Mouse (Mus musculus): ENCODE measurements around the gene Tet3.

Gene Tet3

DNA sequence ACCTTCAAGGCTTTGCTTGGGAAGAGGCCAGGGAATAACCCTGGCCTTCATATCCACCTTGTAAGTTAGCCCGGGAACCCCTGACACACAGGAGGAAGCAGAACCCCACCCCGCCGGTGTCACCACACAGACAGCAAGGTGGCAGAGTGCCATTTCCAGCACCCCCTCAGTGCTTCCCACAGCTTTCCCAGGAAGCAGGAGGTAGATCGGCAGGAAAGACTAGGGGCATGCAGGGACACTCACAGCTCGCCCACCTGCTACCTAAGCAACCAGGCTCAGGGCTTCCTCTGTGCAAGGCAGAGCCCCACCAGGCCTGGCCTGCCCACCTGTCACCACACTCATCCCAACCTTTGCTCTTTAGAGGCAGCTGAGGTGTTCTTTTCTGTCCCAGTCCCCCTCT lies 19.1 kb downstream of the Tet3 start:
- no peak for DNase-seq (ENCODE audit: low spot score)

DNA sequence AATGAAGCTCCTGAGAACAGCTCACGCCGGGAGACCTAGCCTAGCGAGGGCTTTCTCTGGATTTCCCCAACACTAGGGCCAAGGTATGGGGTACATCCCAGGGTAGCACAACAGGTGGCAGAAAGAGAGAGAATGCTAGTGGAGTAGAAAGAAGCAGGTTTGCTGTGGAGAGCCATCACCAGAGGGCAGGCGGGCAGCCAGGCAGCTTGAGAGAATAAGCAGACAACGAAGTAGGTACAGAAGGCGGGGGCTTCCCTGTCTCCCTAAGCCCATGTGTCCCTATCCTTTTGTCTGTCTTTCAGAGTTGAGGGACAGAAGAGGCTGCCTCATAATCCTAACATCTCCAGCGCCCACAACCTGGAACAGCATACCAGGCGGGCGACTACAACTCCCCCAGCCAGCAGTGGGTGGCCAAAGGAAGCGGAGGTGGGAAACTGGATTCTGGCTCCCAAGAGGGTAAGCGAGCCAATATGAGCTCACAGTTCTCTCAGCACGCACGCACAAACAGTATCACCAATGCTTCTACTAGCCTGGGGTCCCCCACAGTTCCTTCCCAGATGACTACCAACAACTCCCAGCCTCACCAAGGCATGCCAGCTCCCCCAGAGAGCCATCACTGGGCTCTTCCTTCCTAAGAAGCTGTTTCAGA lies 19.6 kb downstream of the Tet3 start:
- no peak for DNase-seq (ENCODE audit: low spot score)

GRCm38 (mm10) chr6:83438584-83438983 lies 20.3 kb downstream of the Tet3 start:
- DNase-seq (ENCODE audit: low spot score) = no peak

GRCm38 (mm10) chr6:83437802-83438201 lies 21.1 kb downstream of the Tet3 start:
- no peak for DNase-seq (ENCODE audit: low spot score)

DNA sequence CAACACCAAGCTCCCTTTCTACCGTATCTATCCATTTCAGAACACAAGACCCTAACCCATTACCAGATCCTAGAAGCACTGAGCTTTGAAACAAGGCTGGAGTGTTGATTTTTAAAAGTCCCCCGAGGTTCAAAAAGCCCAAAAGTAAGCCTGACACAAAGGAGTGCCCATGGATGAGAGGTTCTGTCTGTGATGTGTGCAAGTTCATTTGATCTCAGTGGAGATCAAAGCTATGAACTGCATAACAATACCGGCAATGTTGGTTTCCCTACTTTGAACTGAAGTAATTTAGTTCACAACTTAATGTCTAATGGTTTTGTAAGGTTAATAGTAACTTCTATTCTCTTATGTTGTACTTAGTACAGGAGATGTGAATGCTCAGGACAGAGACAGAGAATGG lies 21.7 kb downstream of the Tet3 start:
- no peak for DNase-seq (ENCODE audit: low spot score)

- DNase-seq (ENCODE audit: low spot score) = no peak
Measured at GRCm38 (mm10) chr6:83436547-83436946, 22.3 kb downstream of the Tet3 start.

DNA sequence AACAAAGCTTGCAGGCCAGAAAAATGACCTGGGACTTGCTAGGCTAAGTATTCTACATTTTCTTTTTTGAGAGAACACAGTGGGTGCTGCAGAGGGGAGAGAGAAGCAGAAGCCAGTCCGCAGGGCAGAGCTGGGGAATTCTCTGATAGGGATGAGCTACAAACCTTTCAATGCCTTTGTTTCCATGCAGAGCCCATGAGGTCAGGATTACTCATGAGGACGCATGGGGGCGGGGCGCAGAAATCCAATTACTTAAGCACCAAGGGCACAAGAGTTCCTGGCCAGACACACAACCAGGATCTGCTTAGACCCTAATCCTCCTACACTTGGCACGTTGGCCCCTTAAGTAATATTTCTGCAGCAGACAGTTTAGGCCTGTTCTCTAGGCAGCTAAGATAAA lies 23.7 kb downstream of the Tet3 start:
- DNase-seq (ENCODE audit: low spot score) = no peak

DNA sequence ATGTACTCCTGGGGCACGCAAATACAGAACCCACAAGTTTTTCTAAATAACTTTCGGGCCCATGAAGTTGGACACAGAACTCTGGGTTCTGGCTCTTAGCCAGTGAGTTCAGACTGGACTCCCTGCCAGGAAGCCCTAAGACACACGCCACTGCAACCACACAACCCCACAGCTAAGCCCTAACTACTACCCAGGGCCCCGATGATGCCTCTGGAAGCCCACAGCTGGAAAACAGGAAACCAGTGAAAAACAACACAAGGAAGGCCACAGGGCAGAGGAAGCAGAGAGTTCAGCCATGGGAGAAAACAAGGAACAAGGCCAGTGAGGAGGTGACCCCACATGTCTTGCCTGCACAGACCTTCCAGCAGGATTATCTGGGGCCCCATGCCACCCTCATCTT lies 25.3 kb downstream of the Tet3 start:
- no peak for DNase-seq (ENCODE audit: low spot score)

DNA sequence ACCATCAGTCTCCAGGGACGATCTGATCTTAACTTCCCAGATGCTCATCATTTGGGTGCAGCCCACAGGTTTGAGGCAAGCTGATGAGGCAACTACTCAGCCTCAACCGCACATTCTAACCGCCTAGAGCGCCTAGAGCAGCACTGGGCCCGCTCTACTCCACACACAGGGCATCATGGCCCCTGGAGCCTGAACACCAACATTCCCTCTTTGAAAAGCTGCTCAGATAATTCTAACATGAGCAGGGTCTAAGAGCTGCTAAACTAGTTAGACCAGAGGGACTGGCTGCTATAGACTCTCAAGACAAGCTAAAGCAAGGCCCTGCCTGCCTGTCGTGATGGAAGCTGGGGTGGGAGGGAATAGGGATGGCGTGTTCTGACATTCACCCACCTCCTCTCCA lies 25.9 kb downstream of the Tet3 start:
- no peak for DNase-seq (ENCODE audit: low spot score)

- DNase-seq (ENCODE audit: low spot score) = no peak
Measured at GRCm38 (mm10) chr6:83427968-83428731, 30.7 kb downstream of the Tet3 start.

DNA sequence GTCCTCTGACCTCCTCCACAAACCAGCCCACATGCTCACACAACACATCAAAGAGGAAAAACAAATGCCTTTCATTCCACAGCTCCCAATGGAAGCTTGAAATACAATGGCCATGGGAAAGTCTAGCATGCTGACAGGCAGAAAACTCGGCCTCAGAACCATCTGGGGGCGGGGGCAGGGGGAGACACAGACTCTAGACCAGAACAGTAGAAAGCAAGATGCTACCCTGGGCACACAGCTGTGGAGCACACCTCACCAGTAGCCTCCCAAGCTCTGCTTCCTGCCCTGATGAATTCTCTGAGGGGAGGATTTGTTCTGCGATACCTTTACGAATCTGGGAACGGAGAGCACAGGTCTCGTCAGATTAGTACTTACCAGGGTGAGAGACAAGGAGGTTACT lies 31.4 kb downstream of the Tet3 start:
- no peak for DNase-seq (ENCODE audit: low spot score)

DNA sequence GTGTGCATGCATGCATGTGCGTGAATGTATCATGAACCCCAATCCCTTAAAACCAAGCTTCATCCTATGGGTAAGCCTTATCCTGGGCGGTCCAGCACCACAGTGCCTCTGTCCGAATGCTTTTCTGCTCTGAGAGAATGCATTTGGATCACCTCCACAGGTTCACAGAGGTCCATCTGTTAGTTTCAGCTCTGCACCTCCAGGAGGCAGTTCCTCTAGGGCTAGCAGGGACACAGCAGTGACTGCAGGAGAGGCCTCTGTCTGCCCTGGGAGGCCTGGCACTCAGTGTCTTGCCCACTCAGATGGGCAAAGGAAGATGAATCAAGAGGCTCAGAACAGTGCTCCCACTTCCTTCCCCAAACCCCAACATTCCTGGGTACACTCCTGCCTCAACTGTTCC lies 32.3 kb downstream of the Tet3 start:
- DNase-seq (ENCODE audit: low spot score) = no peak

GRCm38 (mm10) chr6:83424053-83424404 lies 34.9 kb downstream of the Tet3 start:
- no peak for DNase-seq (ENCODE audit: low spot score)

DNA sequence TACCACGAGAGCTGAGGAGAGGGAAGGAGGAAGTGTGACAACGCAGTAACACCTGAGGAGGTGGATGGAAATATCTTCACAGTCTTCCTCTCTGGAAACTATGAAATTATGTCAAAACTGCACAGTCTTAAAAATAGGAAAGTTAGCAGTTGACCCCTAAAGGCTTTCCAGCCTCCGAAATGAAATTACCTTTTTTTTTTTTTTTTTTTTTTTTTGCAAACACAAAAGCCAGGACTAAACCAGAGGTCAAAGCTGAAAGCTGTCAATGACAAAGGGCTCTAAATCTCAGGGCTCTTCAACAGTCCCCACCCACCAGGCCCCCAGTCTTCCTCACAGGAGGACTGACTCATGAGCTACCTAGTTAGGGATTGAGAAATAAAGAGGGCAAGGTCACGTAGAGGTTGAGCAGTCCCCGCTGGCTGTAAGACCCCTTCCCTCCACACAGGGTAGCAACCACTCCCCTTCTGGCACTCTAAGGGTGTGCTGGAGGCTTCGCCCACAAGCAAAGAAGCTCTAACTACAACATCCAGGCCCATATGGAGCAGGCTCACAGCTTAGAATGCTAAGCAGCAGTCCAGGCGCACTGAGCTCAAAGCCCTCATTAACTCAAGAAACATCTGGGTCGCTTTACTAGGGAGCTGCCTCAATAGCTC lies 35.4 kb downstream of the Tet3 start:
- DNase-seq (ENCODE audit: low spot score) = no peak

GRCm38 (mm10) chr6:83421866-83422649 lies 36.8 kb downstream of the Tet3 start:
- DNase-seq (ENCODE audit: low spot score) = no peak

DNA sequence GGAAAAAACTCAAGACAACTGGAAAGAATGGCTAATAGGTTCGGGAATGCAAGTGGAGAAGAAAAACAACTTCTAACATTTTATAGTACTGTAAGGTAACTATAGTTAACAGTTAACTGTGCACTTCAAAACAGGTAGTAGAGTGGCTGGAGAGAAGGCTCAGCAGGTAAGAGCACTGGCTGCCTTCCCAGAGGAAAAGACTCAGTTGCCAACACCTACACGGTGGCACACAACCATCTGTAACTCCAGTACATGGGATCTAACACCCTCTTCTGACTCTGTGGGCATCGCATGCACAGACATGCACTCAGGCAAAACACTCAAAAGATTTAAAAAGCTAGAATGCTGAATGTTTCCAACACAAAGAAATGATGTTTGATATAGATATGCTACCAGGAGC lies 39.4 kb downstream of the Tet3 start:
- DNase-seq (ENCODE audit: low spot score) = no peak

DNA sequence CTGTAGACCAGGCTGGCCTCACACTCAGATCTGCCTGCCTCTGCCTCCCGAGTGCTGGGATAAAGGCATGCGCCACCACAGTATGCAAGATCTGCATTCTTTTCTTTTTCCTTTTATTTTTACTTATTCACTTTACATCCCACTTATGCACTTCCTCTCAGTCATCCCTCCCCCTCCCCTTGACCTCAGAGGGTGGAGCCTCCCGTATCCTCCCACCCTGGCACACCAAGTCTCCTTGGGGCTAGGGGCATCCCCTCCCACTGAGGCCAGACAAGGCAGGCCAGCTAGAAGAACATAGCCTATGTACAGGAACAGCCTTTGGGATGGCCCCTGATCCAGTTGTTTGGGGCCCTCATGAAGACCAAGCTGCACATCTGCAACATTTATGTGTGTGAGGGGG lies 41.4 kb downstream of the Tet3 start:
- DNase-seq (ENCODE audit: low spot score) = no peak

DNA sequence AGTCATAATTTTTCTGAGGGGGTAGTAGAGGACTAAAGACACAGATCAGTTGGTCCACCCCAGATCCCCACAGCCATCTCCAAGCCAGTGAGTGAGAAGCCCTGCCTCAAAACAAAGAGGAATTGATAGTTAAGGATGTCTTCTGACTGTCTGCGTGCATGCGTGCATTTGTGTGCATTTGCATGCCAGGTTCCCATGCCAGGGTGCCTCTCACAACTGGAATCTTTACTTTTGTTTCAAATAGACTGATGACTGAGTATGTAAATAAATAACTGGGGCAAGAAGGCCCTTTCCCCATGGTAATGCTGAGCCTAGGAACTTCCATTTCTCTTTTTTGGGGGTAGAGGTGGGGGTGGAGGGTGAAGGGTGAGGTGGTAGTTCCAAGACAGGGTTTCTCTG lies 41.8 kb downstream of the Tet3 start:
- DNase-seq (ENCODE audit: low spot score) = no peak

GRCm38 (mm10) chr6:83416261-83417103 lies 42.4 kb downstream of the Tet3 start:
- DNase-seq (ENCODE audit: low spot score) = no peak

DNA sequence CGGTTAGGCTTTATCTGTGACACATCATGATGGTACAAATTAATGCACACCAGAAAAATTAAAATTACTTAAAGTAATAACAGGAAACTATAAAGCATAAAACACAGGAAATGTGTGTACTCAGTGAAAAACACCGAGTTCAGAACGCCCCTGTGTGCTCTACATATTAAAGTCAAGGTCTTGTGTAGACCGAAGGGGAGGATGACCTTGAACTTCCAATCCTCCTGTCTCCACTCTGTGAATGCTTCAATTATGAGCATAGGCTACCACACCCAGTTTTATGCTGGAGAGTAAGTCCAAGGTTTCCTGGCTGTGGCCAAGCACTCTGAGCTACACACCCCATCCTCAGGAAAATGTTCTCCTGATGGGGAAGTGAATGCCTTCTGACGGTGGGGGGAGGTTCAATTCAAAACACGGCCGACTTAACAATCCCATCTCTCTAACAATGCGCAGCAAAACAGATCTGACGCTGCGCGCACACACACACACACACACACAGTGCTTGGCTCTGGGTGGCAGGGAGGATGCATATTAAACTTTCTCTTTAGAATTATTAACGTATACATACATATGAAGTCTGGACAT lies 43.4 kb downstream of the Tet3 start:
- no peak for DNase-seq (ENCODE audit: low spot score)

- no peak for DNase-seq (ENCODE audit: low spot score)
Measured at GRCm38 (mm10) chr6:83414601-83415355, 44.1 kb downstream of the Tet3 start.
